Mouse (Mus musculus): ENCODE data around the gene Lypd6b. TPM values are rescaled to one million over a fixed set of nuclear protein-coding genes. Genes with fewer than 3 reads are reported as not detected.

Lypd6b gene
- polyA plus RNA-seq, 1 experiment from 2014 or later: 8.9 TPM

DNA sequence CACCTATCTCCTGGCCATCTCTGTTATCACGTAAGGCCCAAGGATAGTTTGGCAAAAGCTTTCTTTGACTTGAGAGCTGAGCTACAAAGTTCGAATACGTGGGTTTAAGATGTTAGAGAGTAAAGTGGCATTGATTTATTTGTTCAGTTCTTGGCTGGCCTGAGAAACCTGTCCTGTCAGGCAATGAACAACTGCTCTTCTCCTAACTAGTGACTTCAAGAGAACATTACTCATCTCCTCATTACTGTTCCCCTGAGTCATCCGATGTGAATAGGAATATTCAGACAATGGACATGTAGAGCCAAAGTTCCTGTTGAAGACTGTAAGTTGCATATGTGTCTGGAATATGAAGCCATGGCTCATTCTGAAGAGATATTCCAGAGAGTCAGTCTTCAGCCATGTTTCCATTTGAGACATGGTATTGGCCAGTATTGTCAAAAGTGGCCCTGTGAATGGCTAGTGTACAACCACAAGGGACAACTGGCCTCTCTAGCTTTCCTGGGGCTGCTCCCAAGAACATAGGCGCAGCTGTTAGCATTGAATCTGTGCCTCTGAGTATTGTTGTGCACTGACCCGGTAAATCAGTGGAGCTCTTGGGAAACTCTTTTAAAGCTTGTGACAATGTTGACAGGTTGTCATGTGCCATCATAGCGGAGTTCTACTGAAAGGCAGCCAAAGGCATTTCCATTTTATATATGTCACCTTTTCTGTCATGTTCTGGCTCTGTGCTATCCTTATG, 124.0 kb downstream of the Lypd6b start:
- no peak overlapping the region for H3K27ac ChIP-seq
- WGBS: 72% methylated on average over 7 of the region's 7 CpGs
- H3K9ac ChIP-seq (ENCODE audit: low read depth, low read length): no peak overlapping the region
- no peaks in the 10 kb centered on the region for H3K36me3 ChIP-seq (ENCODE audit: insufficient read depth, low read length)
- no peak for DNase-seq (ENCODE audit: low spot score)
- no peaks in the 10 kb centered on the region for H3K27me3 ChIP-seq (ENCODE audit: insufficient read depth, low read length)
- H3K9me3 ChIP-seq (replicated peaks; ENCODE audit: low read length): no peaks in the 10 kb centered on the region
- no peak for ATAC-seq (replicated peaks; ENCODE audit: low FRiP score, low read depth)
- no peak overlapping the region for H3K4me3 ChIP-seq (replicated peaks; ENCODE audit: low read depth, low read length)
- no peak overlapping the region for H3K4me2 ChIP-seq (ENCODE audit: low read length)
- no peak for TF ChIP-seq CTCF (IDR thresholded peaks at IDR 0.05; ENCODE audit: low read depth)
- H3K4me1 ChIP-seq (replicated peaks; ENCODE audit: insufficient read depth, low read length): no peaks in the 10 kb centered on the region

DNA sequence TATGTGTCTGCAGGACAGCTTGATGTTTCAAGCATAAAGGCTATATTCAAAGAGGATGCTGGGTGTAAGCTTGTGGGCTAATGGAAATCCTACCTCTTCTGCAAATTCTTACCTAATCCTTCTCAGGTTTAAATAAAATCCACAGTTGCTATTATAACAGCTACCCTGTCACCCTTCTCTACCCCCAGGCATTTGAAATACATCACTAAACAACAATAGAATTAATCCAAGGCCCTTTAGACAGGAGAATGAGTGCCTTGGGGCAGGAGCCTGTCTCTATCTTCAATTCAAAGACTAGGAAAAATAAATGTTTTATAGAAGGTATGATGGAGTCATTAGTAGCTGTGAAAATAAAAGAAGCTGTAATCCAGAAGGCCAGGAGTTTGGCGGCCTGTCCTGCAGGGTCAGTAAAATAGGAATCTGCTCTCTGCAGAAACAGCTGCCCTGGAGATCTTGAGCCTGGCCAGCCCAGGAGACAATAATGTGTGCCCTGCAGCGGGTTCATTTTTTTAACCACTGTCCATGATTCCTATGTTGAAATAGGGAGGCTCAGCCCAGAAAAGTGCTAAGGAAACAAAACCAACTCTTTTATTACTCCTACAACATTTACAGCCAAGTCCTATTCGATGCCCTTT, 124.9 kb downstream of the Lypd6b start:
- no peaks in the 10 kb centered on the region for H3K27me3 ChIP-seq (ENCODE audit: insufficient read depth, low read length)

DNA sequence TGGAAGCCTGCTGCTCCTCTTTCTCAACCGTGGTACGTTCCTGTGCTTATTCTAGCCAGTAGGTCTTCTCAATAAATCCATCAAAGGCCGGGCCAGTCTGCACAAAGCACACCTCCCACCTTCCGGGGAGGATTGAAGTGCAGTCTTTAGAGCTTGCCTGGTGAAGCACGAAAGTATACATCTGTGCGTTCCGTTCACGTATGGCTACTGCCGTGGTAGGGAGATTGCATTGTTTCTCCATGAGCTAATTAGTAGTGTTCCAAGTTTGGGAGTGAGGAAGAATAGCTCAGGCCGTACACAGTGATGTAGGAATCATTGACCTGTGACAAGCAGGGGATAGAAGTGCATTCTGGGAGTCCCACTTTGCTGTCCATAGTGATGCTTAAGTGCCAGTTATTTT, 130.0 kb downstream of the Lypd6b start:
- Histone ChIP-seq H3K36me3 (ENCODE audit: insufficient read depth, low read length) (no peaks in the 10 kb centered on the region), H3K27ac (no peak overlapping the region), H3K9me3 (replicated peaks; ENCODE audit: low read length) (no peaks in the 10 kb centered on the region), H3K4me2 (ENCODE audit: low read length) (no peak overlapping the region), H3K4me1 (replicated peaks; ENCODE audit: insufficient read depth, low read length) (no peaks in the 10 kb centered on the region), H3K4me3 (replicated peaks; ENCODE audit: low read depth, low read length) (no peak overlapping the region), H3K9ac (ENCODE audit: low read depth, low read length) (no peak overlapping the region), H3K27me3 (ENCODE audit: insufficient read depth, low read length) (no peaks in the 10 kb centered on the region)
- no peak for TF ChIP-seq CTCF (IDR thresholded peaks at IDR 0.05; ENCODE audit: low read depth)
- no peak for DNase-seq (ENCODE audit: low spot score)
- 10% methylated on average over 10 of the region's 10 CpGs for WGBS
- peak; percentile 25; the same call in 1 of the 2 replicates for ATAC-seq (replicated peaks; ENCODE audit: low FRiP score, low read depth)

More for the DNA sequence above, 124.9 kb downstream of the Lypd6b start:
- Histone ChIP-seq H3K9ac (ENCODE audit: low read depth, low read length) (no peak overlapping the region), H3K4me3 (replicated peaks; ENCODE audit: low read depth, low read length) (no peak overlapping the region), H3K9me3 (replicated peaks; ENCODE audit: low read length) (no peaks in the 10 kb centered on the region), H3K27ac (no peak overlapping the region), H3K4me2 (ENCODE audit: low read length) (no peak overlapping the region), H3K36me3 (ENCODE audit: insufficient read depth, low read length) (no peaks in the 10 kb centered on the region), H3K4me1 (replicated peaks; ENCODE audit: insufficient read depth, low read length) (no peaks in the 10 kb centered on the region)
- DNase-seq (ENCODE audit: low spot score) (no peak), ATAC-seq (replicated peaks; ENCODE audit: low FRiP score, low read depth) (no peak)
- no peak for TF ChIP-seq CTCF (IDR thresholded peaks at IDR 0.05; ENCODE audit: low read depth)
- 58% methylated on average over 3 of the region's 3 CpGs for WGBS

DNA sequence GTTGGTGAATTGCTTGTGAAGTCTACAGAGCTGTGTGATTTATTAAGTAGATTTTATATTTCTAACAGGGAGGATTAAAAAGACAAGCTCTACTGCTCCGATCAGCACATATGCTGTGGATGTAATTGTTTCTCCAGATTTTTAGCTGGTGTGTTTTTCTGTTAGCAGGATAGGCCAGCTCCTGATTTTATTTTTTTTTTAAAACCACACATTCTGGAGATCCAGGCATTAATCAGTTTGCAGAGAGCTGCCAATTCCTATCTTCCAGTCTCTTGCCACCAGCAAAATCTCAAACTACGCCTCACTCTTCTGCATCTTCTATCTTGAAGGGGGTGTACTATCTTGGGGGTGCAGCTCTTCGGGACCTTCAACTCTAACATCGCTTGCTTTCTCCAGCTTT, 130.6 kb downstream of the Lypd6b start:
- 78% methylated on average over 4 of the region's 4 CpGs for WGBS
- ATAC-seq (replicated peaks; ENCODE audit: low FRiP score, low read depth): no peak
- H3K36me3 ChIP-seq (ENCODE audit: insufficient read depth, low read length): no peaks in the 10 kb centered on the region
- H3K4me3 ChIP-seq (replicated peaks; ENCODE audit: low read depth, low read length): no peak overlapping the region
- no peaks in the 10 kb centered on the region for H3K4me1 ChIP-seq (replicated peaks; ENCODE audit: insufficient read depth, low read length)
- no peak for DNase-seq (ENCODE audit: low spot score)
- no peak for TF ChIP-seq CTCF (IDR thresholded peaks at IDR 0.05; ENCODE audit: low read depth)
- no peaks in the 10 kb centered on the region for H3K27me3 ChIP-seq (ENCODE audit: insufficient read depth, low read length)
- H3K27ac ChIP-seq: no peak overlapping the region
- H3K9me3 ChIP-seq (replicated peaks; ENCODE audit: low read length): no peaks in the 10 kb centered on the region
- no peak overlapping the region for H3K9ac ChIP-seq (ENCODE audit: low read depth, low read length)
- no peak overlapping the region for H3K4me2 ChIP-seq (ENCODE audit: low read length)

DNA sequence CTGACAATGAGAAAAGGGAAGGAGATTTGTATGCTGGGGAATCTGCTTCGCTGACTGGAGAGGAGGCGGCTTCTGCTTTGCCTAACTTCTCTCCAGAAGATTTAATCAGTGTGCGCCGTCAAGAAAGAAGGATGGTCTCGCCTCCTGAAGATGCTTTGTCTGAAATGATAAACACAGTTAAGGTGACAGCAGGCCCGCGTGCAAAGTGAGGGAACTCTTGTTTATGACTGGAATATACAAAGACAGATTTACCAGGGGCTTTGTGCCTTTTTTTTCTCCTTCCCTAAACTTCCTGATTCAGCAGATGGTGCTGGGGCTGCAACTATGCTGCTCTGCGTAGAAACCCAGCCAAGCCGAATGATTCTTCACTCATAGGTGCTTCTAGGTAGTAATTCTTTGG, 131.2 kb downstream of the Lypd6b start:
- no peak for TF ChIP-seq CTCF (IDR thresholded peaks at IDR 0.05; ENCODE audit: low read depth)
- H3K4me3 ChIP-seq (replicated peaks; ENCODE audit: low read depth, low read length): no peak overlapping the region
- H3K27me3 ChIP-seq (ENCODE audit: insufficient read depth, low read length): no peaks in the 10 kb centered on the region
- no peaks in the 10 kb centered on the region for H3K9me3 ChIP-seq (replicated peaks; ENCODE audit: low read length)
- H3K4me1 ChIP-seq (replicated peaks; ENCODE audit: insufficient read depth, low read length): no peaks in the 10 kb centered on the region
- no peaks in the 10 kb centered on the region for H3K36me3 ChIP-seq (ENCODE audit: insufficient read depth, low read length)
- ATAC-seq (replicated peaks; ENCODE audit: low FRiP score, low read depth) (no peak), DNase-seq (ENCODE audit: low spot score) (no peak)
- H3K27ac ChIP-seq: no peak overlapping the region
- no peak overlapping the region for H3K4me2 ChIP-seq (ENCODE audit: low read length)
- H3K9ac ChIP-seq (ENCODE audit: low read depth, low read length): no peak overlapping the region
- WGBS: 42% methylated on average over 9 of the region's 9 CpGs

DNA sequence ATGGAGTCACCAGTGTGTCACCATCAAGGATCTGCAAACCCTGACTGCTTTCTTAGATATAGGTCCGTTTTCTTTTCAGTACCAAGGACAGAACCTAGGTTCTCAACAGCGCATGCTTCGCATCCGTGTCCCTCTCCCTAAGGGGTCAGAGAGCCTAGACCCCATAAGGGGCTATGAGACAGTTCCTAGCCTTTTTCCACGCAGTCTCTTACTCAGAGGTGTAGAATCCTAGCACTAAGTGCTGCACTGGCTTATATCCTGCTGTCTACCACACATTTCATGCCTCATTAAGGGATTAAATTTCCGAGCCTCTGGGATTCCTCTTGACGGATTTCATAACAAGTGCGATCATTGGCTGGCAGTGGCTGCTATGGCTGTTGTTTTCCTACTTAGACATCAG, 134.5 kb downstream of the Lypd6b start:
- no peaks in the 10 kb centered on the region for H3K27me3 ChIP-seq (ENCODE audit: insufficient read depth, low read length)
- no peak for ATAC-seq (replicated peaks; ENCODE audit: low FRiP score, low read depth)
- no peak overlapping the region for H3K27ac ChIP-seq
- 36% methylated on average over 8 of the region's 8 CpGs for WGBS
- H3K9ac ChIP-seq (ENCODE audit: low read depth, low read length): no peak overlapping the region
- no peak overlapping the region for H3K4me3 ChIP-seq (replicated peaks; ENCODE audit: low read depth, low read length)
- no peaks in the 10 kb centered on the region for H3K36me3 ChIP-seq (ENCODE audit: insufficient read depth, low read length)
- H3K4me1 ChIP-seq (replicated peaks; ENCODE audit: insufficient read depth, low read length): no peaks in the 10 kb centered on the region
- TF ChIP-seq CTCF (IDR thresholded peaks at IDR 0.05; ENCODE audit: low read depth): no peak
- no peaks in the 10 kb centered on the region for H3K9me3 ChIP-seq (replicated peaks; ENCODE audit: low read length)
- peak; percentile 16 for DNase-seq (ENCODE audit: low spot score)
- no peak overlapping the region for H3K4me2 ChIP-seq (ENCODE audit: low read length)
